Mouse (Mus musculus) stomach, postnatal 0 days (tissue): ENCODE data around the gene Pkn2.

Experiments used
- CTCF ChIP-seq: IDR thresholded peaks from 2 replicates; pipeline ENCODE4 v1.5.1; 2016; ENCODE audit warnings: antibody characterized with exemption, low read depth, mild to moderate bottlenecking, moderate library complexity
- EP300 ChIP-seq: optimal IDR thresholded peaks from 2 replicates; pipeline ENCODE3; 2016; ENCODE audit warnings: antibody characterized with exemption

- TF ChIP-seq CTCF: no peak
- TF ChIP-seq EP300: no peak
These were observed 55.2 kb downstream of the Pkn2 start for GRCm38 (mm10) chr3:142826449-142827146.
